Mouse (Mus musculus) cortical plate, adult 2 months (tissue): ENCODE data around the gene Kctd4. TPM values are rescaled to one million over a fixed set of nuclear protein-coding genes. Genes with fewer than 3 reads are reported as not detected.

Source experiments
- H3K27ac ChIP-seq: fragments of 200-500 bp; 2 replicates; pipeline ENCODE4 v1.5.1; 2012; ENCODE audit warnings: low read length, control low read depth, inconsistent platforms; ENCODE audit not compliant: insufficient read depth
- H3K4me1 ChIP-seq: fragments of 200-500 bp; 2 replicates; pipeline ENCODE4 v1.6.1; 2011; ENCODE audit warnings: low read length; ENCODE audit not compliant: control insufficient read depth, insufficient read depth
- H3K4me3 ChIP-seq: fragments of 200-500 bp; 2 replicates; pipeline ENCODE4 v1.5.1; 2011; ENCODE audit warnings: mild to moderate bottlenecking, low read length, control low read depth; ENCODE audit not compliant: insufficient read depth
- CTCF ChIP-seq: fragments of 200-500 bp; IDR thresholded peaks from 2 replicates; pipeline ENCODE4 v1.5.1; 2011; ENCODE audit warnings: mild to moderate bottlenecking, control low read depth, low read length; ENCODE audit not compliant: insufficient read depth; ENCODE audit errors: extremely low read depth
- POLR2A ChIP-seq: fragments of 200-500 bp; IDR thresholded peaks from 2 replicates; pipeline ENCODE4 v1.6.1; 2011; ENCODE audit warnings: mild to moderate bottlenecking, low read length, control low read depth; ENCODE audit not compliant: insufficient read depth; ENCODE audit errors: extremely low read depth
- polyA plus RNA-seq: library from polyadenylated mRNA; depleted of rRNA; stranded (reverse); fragments of >200 nt; gene quantifications from 2 replicates; pipeline ENCODE4 v1.2.3, GENCODE M21; 2012

Gene Kctd4
- polyA plus RNA-seq, 1 experiment = 8.8 TPM

DNA sequence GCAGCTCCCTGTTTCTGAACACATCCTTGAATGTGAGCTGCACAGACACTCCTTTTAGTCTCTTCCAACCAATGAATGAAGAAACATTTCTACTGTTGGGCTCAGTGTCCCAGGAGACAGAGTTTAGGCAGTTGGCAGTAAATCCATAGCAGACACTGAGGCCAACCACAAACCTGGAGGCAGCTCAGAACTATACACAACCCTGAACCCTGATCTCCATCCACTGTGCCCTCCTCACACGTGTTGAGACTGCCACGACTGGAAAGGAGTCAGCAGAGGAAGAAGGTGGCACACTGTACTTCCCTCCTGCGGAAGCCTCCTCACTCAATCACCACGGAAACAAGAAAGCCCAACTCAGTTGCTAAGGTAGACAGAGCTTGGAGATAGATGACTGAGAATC is 30.3 kb downstream of the Kctd4 start:
- Histone ChIP-seq H3K4me1 (peaks cover 8% of the 10 kb centered on the region), H3K27ac (no peak overlapping the region), H3K4me3 (no peak overlapping the region)
- TF ChIP-seq POLR2A (no peak), CTCF (no peak)

DNA sequence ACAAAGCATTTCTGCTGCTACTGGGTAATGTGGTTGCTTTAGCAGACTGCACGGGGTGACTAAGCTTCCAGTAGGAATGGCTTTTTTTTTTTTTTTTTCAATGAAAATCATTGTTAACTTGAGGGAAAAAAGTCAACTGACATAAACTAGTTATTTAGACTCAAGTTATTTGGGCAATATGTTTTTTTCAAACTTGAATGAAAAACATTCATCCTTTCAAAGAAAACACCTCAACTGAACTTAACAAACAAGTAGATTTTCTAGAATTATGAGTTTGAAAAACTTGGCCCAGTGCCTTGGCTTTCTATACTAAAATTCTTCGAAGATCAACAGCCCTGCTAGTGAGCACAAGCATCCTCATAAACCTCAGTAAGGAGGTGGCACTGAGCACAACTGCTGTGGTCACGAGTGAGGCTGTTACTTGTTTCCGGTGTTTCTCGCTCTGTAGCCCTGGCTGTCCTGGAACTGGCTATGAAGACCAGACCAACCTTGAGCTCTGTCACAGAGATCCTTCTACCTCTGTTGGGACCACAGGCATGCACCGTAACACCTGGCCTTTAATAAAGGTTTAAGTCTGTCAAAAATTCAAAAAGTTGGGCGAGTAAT is 32.2 kb downstream of the Kctd4 start:
- Histone ChIP-seq H3K27ac (no peak overlapping the region), H3K4me1 (peaks cover 8% of the 10 kb centered on the region), H3K4me3 (no peak overlapping the region)
- TF ChIP-seq CTCF (no peak), POLR2A (no peak)

- peaks cover 8% of the 10 kb centered on the region for H3K4me1 ChIP-seq
- no peak overlapping the region for H3K27ac ChIP-seq
- H3K4me3 ChIP-seq = no peak overlapping the region
- no peak for TF ChIP-seq CTCF
- TF ChIP-seq POLR2A = no peak
Measured at GRCm38 (mm10) chr14:75989168-75989567, 34.4 kb downstream of the Kctd4 start.

DNA sequence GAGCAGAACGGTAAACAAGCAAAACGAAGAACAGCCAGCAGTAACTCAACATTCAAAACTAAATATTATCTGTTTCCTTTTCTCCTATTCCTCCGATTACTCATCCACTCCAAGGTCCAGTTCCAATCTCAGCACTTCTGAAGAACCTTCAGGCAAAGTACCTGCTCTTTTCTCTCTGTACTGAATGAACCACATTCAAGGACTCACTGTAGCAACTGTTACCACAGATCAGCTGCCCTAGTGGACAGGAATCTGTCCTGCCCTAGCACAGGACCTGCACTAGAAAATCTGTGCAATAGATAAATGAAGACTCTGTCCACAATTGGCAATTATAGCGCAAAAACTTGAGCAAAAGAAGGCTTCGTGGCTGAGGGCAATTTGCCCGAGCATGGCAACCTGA is 36.1 kb downstream of the Kctd4 start:
- Histone ChIP-seq H3K4me3 (no peak overlapping the region), H3K27ac (no peak overlapping the region), H3K4me1 (0 out of 2 replicates have a peak, but pooled peaks cover 1% of the 10 kb centered on the region)
- no peak for TF ChIP-seq POLR2A
- no peak for TF ChIP-seq CTCF

DNA sequence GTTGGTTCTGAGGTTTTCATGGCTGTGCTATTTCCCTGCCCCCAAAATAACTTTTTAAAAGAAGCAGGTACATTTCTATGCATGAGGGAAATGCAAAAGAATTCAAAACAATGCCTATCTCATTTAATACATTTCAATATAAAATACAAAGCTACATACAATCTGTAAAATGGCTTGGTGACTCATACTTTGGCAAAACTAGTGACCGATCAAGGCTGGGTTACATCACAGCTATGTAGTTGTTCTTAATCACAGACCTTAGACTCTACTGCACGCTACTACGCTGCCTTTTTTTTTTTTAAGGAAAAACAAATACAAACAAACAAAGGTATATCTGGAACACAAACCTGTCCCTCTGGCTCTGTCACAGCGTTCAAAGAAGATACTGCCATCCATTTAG is 37.6 kb downstream of the Kctd4 start:
- no peak for TF ChIP-seq CTCF
- TF ChIP-seq POLR2A = no peak
- Histone ChIP-seq H3K27ac (no peak overlapping the region), H3K4me3 (no peak overlapping the region), H3K4me1 (no peaks in the 10 kb centered on the region)

DNA sequence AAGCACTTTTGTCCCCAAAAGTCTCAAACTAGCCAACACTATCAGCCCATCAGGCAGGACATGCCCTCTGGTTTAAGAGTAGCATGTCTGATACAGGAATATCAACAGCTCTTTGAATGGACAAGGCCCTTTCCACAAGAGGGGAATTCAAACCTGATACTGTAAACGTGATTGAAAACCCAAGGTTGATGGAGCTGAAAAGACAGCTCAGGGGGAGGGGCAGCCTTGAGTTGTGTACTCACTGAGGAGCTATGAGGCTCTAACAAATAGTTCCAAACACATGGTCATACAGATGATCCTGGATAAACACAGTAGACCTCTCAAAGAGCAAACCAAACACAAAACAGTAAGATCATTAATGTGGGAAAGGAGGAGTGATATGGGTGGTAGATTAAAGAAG is 43.3 kb downstream of the Kctd4 start:
- Histone ChIP-seq H3K4me1 (no peaks in the 10 kb centered on the region), H3K27ac (no peak overlapping the region), H3K4me3 (no peak overlapping the region)
- TF ChIP-seq POLR2A (no peak), CTCF (no peak)

DNA sequence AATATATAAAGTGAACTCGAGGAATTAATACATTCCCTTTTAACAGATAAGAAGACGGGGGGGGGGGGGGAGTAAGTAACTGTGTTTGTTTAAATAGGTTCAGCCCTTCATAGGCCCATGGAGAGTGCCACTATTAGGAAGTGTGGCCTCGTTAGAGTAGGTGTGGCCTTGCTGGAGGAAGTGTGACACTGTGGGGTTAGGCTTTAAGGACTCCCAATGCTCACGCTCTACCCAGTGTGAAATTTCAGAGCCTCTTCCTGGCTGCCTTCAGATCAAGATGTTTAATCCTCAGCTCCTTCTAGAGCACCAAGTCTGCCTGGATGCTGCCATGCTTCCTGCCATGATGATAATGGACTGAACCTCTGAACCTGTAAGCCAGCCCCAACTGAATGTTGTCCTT is 47.0 kb downstream of the Kctd4 start:
- TF ChIP-seq POLR2A (no peak), CTCF (no peak)
- no peaks in the 10 kb centered on the region for H3K4me1 ChIP-seq

DNA sequence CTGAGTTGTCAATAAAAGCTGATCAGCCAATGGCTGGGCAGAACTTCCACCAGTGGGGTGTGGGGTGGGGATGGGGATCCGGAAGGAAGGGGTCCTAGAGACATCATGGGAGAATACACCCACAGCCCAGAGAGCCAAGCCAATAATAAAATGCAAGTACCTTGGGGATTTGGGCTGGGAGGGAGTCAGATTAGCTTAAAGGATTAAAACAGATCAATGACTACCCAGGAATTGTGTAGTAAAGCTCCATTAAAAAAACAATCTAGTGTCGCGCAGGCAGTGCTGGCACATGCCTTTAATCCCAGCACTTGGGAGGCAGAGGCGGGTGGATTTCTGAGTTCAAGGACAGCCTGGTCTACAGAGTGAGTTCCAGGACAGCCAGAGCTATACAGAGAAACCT is 50.2 kb downstream of the Kctd4 start:
- TF ChIP-seq POLR2A = no peak
- TF ChIP-seq CTCF = no peak
- Histone ChIP-seq H3K4me1 (no peaks in the 10 kb centered on the region), H3K27ac (no peak overlapping the region), H3K4me3 (no peak overlapping the region)

More for the DNA sequence above, 47.0 kb downstream of the Kctd4 start:
- Histone ChIP-seq H3K27ac (no peak overlapping the region), H3K4me3 (no peak overlapping the region)

- no peak overlapping the region for H3K4me3 ChIP-seq
- no peak for TF ChIP-seq CTCF
- TF ChIP-seq POLR2A = no peak
- H3K27ac ChIP-seq = no peak overlapping the region
- no peaks in the 10 kb centered on the region for H3K4me1 ChIP-seq
Measured at GRCm38 (mm10) chr14:76008174-76008573, 53.4 kb downstream of the Kctd4 start.

DNA sequence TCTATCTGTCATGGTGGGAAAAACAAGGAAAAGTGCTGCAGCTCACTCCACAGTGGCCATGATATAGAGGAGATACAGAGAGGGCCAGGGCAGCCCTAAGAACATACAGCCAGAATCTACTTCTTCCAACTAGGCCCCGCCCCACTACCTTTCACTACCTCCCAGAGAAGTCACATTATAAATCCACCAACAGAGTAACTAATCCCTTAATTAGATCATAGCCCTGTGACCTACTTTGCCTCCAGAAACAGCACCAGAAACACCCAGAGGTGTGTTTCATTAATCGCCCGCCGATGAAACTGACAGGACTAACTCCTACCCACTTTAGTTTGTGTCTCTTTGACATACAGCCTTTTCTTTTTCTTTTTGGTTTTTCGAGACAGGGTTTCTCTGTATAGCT is 54.4 kb downstream of the Kctd4 start:
- TF ChIP-seq POLR2A (no peak), CTCF (no peak)
- no peaks in the 10 kb centered on the region for H3K4me1 ChIP-seq
- no peak overlapping the region for H3K27ac ChIP-seq
- H3K4me3 ChIP-seq = no peak overlapping the region
